Mouse (Mus musculus) liver, postnatal 0 days (tissue): Measurements from ENCODE around the gene Cmas. TPM values are rescaled to one million over a fixed set of nuclear protein-coding genes. Genes with fewer than 3 reads are reported as not detected.

Source experiments
- ATAC-seq: fragments of 200-750 bp; cut with Nextera tagmentation; 2 replicates; pipeline ENCODE4 v1.8.0; 2017; ENCODE audit warnings: mild to moderate bottlenecking, moderate library complexity
- DNase-seq: peaks from one replicate; pipeline ENCODE4 v3.0.0-alpha.2; 2016
- H3K27ac ChIP-seq: fragments of 300-500 bp; sonication (generic); 2 replicates; pipeline ENCODE4 v1.5.1; 2014; ENCODE audit warnings: antibody characterized with exemption, moderate library complexity, mild to moderate bottlenecking, low read depth
- H3K27me3 ChIP-seq: fragments of 300-500 bp; sonication (generic); 2 replicates; pipeline ENCODE4 v1.6.1; 2014; ENCODE audit warnings: low read length, control low read depth, mixed read lengths; ENCODE audit not compliant: insufficient read depth
- H3K36me3 ChIP-seq: fragments of 300-500 bp; sonication (generic); replicated peaks from 2 replicates; pipeline ENCODE4 v1.6.1; 2014; ENCODE audit warnings: mild to moderate bottlenecking, control low read depth, low read length, moderate library complexity, mixed read lengths; ENCODE audit not compliant: insufficient read depth
- H3K4me1 ChIP-seq: fragments of 300-500 bp; sonication (generic); 2 replicates; pipeline ENCODE4 v1.6.1; 2014; ENCODE audit warnings: antibody characterized with exemption, mild to moderate bottlenecking, control low read depth; ENCODE audit not compliant: insufficient read depth
- H3K4me2 ChIP-seq: fragments of 300-500 bp; sonication (generic); 2 replicates; pipeline ENCODE4 v1.6.1; 2014; ENCODE audit warnings: low read depth, mild to moderate bottlenecking, low read length, moderate library complexity, mixed read lengths
- H3K4me3 ChIP-seq: fragments of 300-500 bp; sonication (generic); 2 replicates; pipeline ENCODE4 v1.5.1; 2014; ENCODE audit warnings: low read depth, low read length
- H3K9ac ChIP-seq: fragments of 300-500 bp; sonication (generic); replicated peaks from 2 replicates; pipeline ENCODE4 v1.6.1; 2014; ENCODE audit warnings: mild to moderate bottlenecking, moderate library complexity
- H3K9me3 ChIP-seq: fragments of 300-500 bp; sonication (generic); 2 replicates; pipeline ENCODE4 v1.6.1; 2016; ENCODE audit warnings: mild to moderate bottlenecking, control low read depth, low read length, mixed read lengths
- CTCF ChIP-seq: sonication (generic); IDR thresholded peaks from 2 replicates; pipeline ENCODE4 v1.5.1; 2016; ENCODE audit warnings: antibody characterized with exemption, low read depth
- EP300 ChIP-seq: IDR thresholded peaks from 2 replicates; pipeline ENCODE4 v1.6.1; 2016; ENCODE audit warnings: antibody characterized with exemption, low read depth, mild to moderate bottlenecking
- WGBS: fragments of 180-500 bp; shearing (Covaris S2); extraction: QIAGEN DNeasy Blood & Tissue Kit; methylation state at CpG from one replicate; pipeline ENCODE4 v1.1.7; 2014; ENCODE audit not compliant: insufficient replicate concordance; 5-methylcytosine and 5-hydroxymethylcytosine counted together
- polyA plus RNA-seq: library from polyadenylated mRNA; unstranded; fragments of >200 nt; fragmentation: Nextera tagmentation; extraction: Ambion mirVana; gene quantifications from 2 replicates; pipeline ENCODE4 v1.2.1, GENCODE M21; 2015

Cmas gene
- polyA plus RNA-seq, 1 experiment from 2014 or later = 107 TPM

- Histone ChIP-seq H3K36me3 (peaks cover 41% of the 10 kb centered on the region), H3K9ac (no peak overlapping the region), H3K9me3 (no peaks in the 10 kb centered on the region), H3K4me2 (no peak overlapping the region), H3K4me1 (no peaks in the 10 kb centered on the region; the same call in 1 of the 2 replicates), H3K4me3 (no peak overlapping the region), H3K27ac (no peak overlapping the region), H3K27me3 (no peaks in the 10 kb centered on the region)
- no peak for TF ChIP-seq EP300
- ATAC-seq (0 out of 2 replicates have a peak, but pooled peaks have one; percentile 17), DNase-seq (no peak)
- WGBS = 23% methylated on average over 4 of the region's 4 CpGs
These were observed 20.4 kb downstream of the Cmas start for GRCm38 (mm10) chr6:142776935-142777334.

GRCm38 (mm10) chr6:142779045-142779811 lies 22.7 kb downstream of the Cmas start:
- DNase-seq (peak; percentile 35), ATAC-seq (peak; percentile 41)
- Histone ChIP-seq H3K36me3 (peaks cover 18% of the 10 kb centered on the region), H3K4me1 (no peaks in the 10 kb centered on the region; the same call in 1 of the 2 replicates), H3K9ac (no peak overlapping the region), H3K9me3 (no peaks in the 10 kb centered on the region), H3K27me3 (no peaks in the 10 kb centered on the region), H3K27ac (no peak overlapping the region), H3K4me2 (no peak overlapping the region), H3K4me3 (no peak overlapping the region)
- WGBS = 43% methylated on average over 11 of the region's 11 CpGs
- TF ChIP-seq CTCF = peak; percentile 66
- TF ChIP-seq EP300 = no peak

GRCm38 (mm10) chr6:142779812-142780573 lies 23.5 kb downstream of the Cmas start:
- 52% methylated on average over 14 of the region's 14 CpGs for WGBS
- peak; percentile 64 for ATAC-seq
- no peak overlapping the region for H3K4me2 ChIP-seq
- H3K27me3 ChIP-seq = no peaks in the 10 kb centered on the region
- H3K9ac ChIP-seq = no peak overlapping the region
- DNase-seq = peak; percentile 31
- H3K9me3 ChIP-seq = no peaks in the 10 kb centered on the region
- TF ChIP-seq CTCF = no peak
- peak; percentile 48; the same call in 1 of the 2 replicates for TF ChIP-seq EP300
- no peaks in the 10 kb centered on the region; the same call in 1 of the 2 replicates for H3K4me1 ChIP-seq
- peaks cover 10% of the 10 kb centered on the region for H3K36me3 ChIP-seq
- no peak overlapping the region for H3K27ac ChIP-seq
- no peak overlapping the region for H3K4me3 ChIP-seq

GRCm38 (mm10) chr6:142780574-142781033 lies 24.1 kb downstream of the Cmas start:
- H3K27me3 ChIP-seq = no peaks in the 10 kb centered on the region
- H3K4me2 ChIP-seq = no peak overlapping the region
- DNase-seq = no peak
- 82% methylated on average over 4 of the region's 4 CpGs for WGBS
- peaks cover 5% of the 10 kb centered on the region; the same call in 1 of the 2 replicates for H3K36me3 ChIP-seq
- TF ChIP-seq EP300 (no peak), CTCF (no peak)
- no peak for ATAC-seq
- H3K4me1 ChIP-seq = no peaks in the 10 kb centered on the region; the same call in 1 of the 2 replicates
- no peak overlapping the region for H3K4me3 ChIP-seq
- no peak overlapping the region for H3K27ac ChIP-seq
- no peaks in the 10 kb centered on the region for H3K9me3 ChIP-seq
- no peak overlapping the region for H3K9ac ChIP-seq

GRCm38 (mm10) chr6:142781286-142781685 lies 24.8 kb downstream of the Cmas start:
- Histone ChIP-seq H3K9ac (no peak overlapping the region), H3K27me3 (no peaks in the 10 kb centered on the region), H3K27ac (no peak overlapping the region), H3K36me3 (no peaks in the 10 kb centered on the region), H3K9me3 (no peaks in the 10 kb centered on the region), H3K4me2 (no peak overlapping the region), H3K4me1 (no peaks in the 10 kb centered on the region; the same call in 1 of the 2 replicates), H3K4me3 (no peak overlapping the region)
- no peak for ATAC-seq
- 86% methylated on average over 7 of the region's 7 CpGs for WGBS
- TF ChIP-seq CTCF (no peak), EP300 (no peak)
- DNase-seq = no peak

GRCm38 (mm10) chr6:142785343-142785742 lies 28.9 kb downstream of the Cmas start:
- Histone ChIP-seq H3K27ac (no peak overlapping the region), H3K9me3 (no peaks in the 10 kb centered on the region), H3K4me2 (no peak overlapping the region), H3K27me3 (no peaks in the 10 kb centered on the region), H3K9ac (no peak overlapping the region), H3K4me3 (no peak overlapping the region), H3K4me1 (no peaks in the 10 kb centered on the region), H3K36me3 (no peaks in the 10 kb centered on the region)
- TF ChIP-seq EP300 (no peak), CTCF (peak; percentile 91)
- WGBS = 16% methylated on average over 4 of the region's 4 CpGs
- peak; percentile 71 for DNase-seq
- peak; percentile 70 for ATAC-seq
